Mouse (Mus musculus) heart, postnatal 0 days (tissue): Measurements from ENCODE around the gene Cyth1.

Experiments used
- CTCF ChIP-seq: IDR thresholded peaks from 2 replicates; pipeline ENCODE4 v1.5.1; 2016; ENCODE audit warnings: antibody characterized with exemption, control low read depth, low read depth
- EP300 ChIP-seq: IDR thresholded peaks from 2 replicates; pipeline ENCODE4 v1.6.1; 2016; ENCODE audit warnings: antibody characterized with exemption, low read depth

GRCm38 (mm10) chr11:118256371-118256770, 8.0 kb upstream of the Cyth1 start:
- no peak for TF ChIP-seq CTCF
- TF ChIP-seq EP300 = no peak
